Mouse (Mus musculus): Measurements from ENCODE around the gene Ip6k1. TPM values are rescaled to one million over a fixed set of nuclear protein-coding genes. Genes with fewer than 3 reads are reported as not detected.
"Not testable (repeated sequence)": the region's sequence is repeated elsewhere in the genome, so short reads cannot be mapped to it uniquely, and the experiment has no call there.

Gene Ip6k1
- total and polyA plus RNA-seq, 3 experiments = 30.8 to 58.5 (median 55.9) TPM

- ATAC-seq (ENCODE audit: extremely low read depth, insufficient number of reproducible peaks, low FRiP score, poor library complexity, severe bottlenecking) (no peak), DNase-seq (ENCODE audit: low spot score) (no peak)
- Histone ChIP-seq H3K9me3 (replicated peaks) (no peaks in the 10 kb centered on the region), H3K27me3 (ENCODE audit: insufficient read depth, low read length) (peaks cover 39% of the 10 kb centered on the region), H3K4me1 (ENCODE audit: insufficient read depth, low read depth, low read length) (peaks cover 7% of the 10 kb centered on the region; the same call in 1 of the 2 replicates), H3K4me3 (ENCODE audit: low read depth, low read length) (no peak overlapping the region), H3K36me3 (replicated peaks) (no peaks in the 10 kb centered on the region)
- TF ChIP-seq TAL1 (conservative IDR thresholded peaks at IDR 0.05; ENCODE audit: low read depth, low read length) (no peak), GATA2 (IDR thresholded peaks at IDR 0.05; ENCODE audit: borderline replicate concordance, low read depth, low read length) (no peak), GATA1 (IDR thresholded peaks at IDR 0.05; ENCODE audit: borderline replicate concordance, low read length) (no peak), POLR2AphosphoS5 (IDR thresholded peaks at IDR 0.05; ENCODE audit: insufficient replicate concordance, low read depth, low read length) (no peak), CTCF (IDR thresholded peaks at IDR 0.05; ENCODE audit: low read depth, low read length) (no peak)
Measured at GRCm38 (mm10) chr9:107995513-107995912, 6.8 kb upstream of the Ip6k1 start.

- peaks cover 35% of the 10 kb centered on the region for H3K27me3 ChIP-seq (ENCODE audit: insufficient read depth, low read length)
- no peak for DNase-seq (ENCODE audit: low spot score)
- H3K36me3 ChIP-seq (replicated peaks) = no peaks in the 10 kb centered on the region
- TF ChIP-seq CTCF (IDR thresholded peaks at IDR 0.05; ENCODE audit: low read depth, low read length) (no peak), POLR2AphosphoS5 (IDR thresholded peaks at IDR 0.05; ENCODE audit: insufficient replicate concordance, low read depth, low read length) (no peak), GATA1 (IDR thresholded peaks at IDR 0.05; ENCODE audit: borderline replicate concordance, low read length) (no peak), TAL1 (conservative IDR thresholded peaks at IDR 0.05; ENCODE audit: low read depth, low read length) (no peak), GATA2 (IDR thresholded peaks at IDR 0.05; ENCODE audit: borderline replicate concordance, low read depth, low read length) (no peak)
- peaks cover 7% of the 10 kb centered on the region; the same call in 1 of the 2 replicates for H3K4me1 ChIP-seq (ENCODE audit: insufficient read depth, low read depth, low read length)
- H3K4me3 ChIP-seq (ENCODE audit: low read depth, low read length) = no peak within 1 kb of the TSS
- no peak for ATAC-seq (ENCODE audit: extremely low read depth, insufficient number of reproducible peaks, low FRiP score, poor library complexity, severe bottlenecking)
- H3K9me3 ChIP-seq (replicated peaks) = no peaks in the 10 kb centered on the region
Measured at GRCm38 (mm10) chr9:107996049-107996448, 6.3 kb upstream of the Ip6k1 start, which contains the start of gene Gm20662. Gm20662 (plus strand) TSS chr9:107996349.

GRCm38 (mm10) chr9:108002778-108003530, 653 bp downstream of the Ip6k1 start:
- Histone ChIP-seq H3K27me3 (ENCODE audit: insufficient read depth, low read length) (peaks cover 11% of the 10 kb centered on the region), H3K9me3 (replicated peaks) (no peaks in the 10 kb centered on the region), H3K4me3 (ENCODE audit: low read depth, low read length) (peak overlapping the region; percentile 96), H3K36me3 (replicated peaks) (peaks cover 17% of the 10 kb centered on the region), H3K4me1 (ENCODE audit: insufficient read depth, low read depth, low read length) (peaks cover 29% of the 10 kb centered on the region)
- ATAC-seq (ENCODE audit: extremely low read depth, insufficient number of reproducible peaks, low FRiP score, poor library complexity, severe bottlenecking) (no peak), DNase-seq (ENCODE audit: low spot score) (no peak)
- TF ChIP-seq POLR2AphosphoS5 (IDR thresholded peaks at IDR 0.05; ENCODE audit: insufficient replicate concordance, low read depth, low read length) (no peak), GATA1 (IDR thresholded peaks at IDR 0.05; ENCODE audit: borderline replicate concordance, low read length) (no peak)

GRCm38 (mm10) chr9:108003531-108003890, 1.2 kb downstream of the Ip6k1 start:
- Histone ChIP-seq H3K9me3 (replicated peaks) (no peaks in the 10 kb centered on the region), H3K27me3 (ENCODE audit: insufficient read depth, low read length) (peaks cover 10% of the 10 kb centered on the region), H3K4me3 (ENCODE audit: low read depth, low read length) (peak overlapping the region; percentile 96), H3K4me1 (ENCODE audit: insufficient read depth, low read depth, low read length) (peaks cover 32% of the 10 kb centered on the region), H3K36me3 (replicated peaks) (peaks cover 22% of the 10 kb centered on the region)
- DNase-seq (ENCODE audit: low spot score) (no peak), ATAC-seq (ENCODE audit: extremely low read depth, insufficient number of reproducible peaks, low FRiP score, poor library complexity, severe bottlenecking) (no peak)
- TF ChIP-seq CTCF (IDR thresholded peaks at IDR 0.05; ENCODE audit: low read depth, low read length) (no peak), GATA2 (IDR thresholded peaks at IDR 0.05; ENCODE audit: borderline replicate concordance, low read depth, low read length) (no peak), GATA1 (IDR thresholded peaks at IDR 0.05; ENCODE audit: borderline replicate concordance, low read length) (no peak), POLR2AphosphoS5 (IDR thresholded peaks at IDR 0.05; ENCODE audit: insufficient replicate concordance, low read depth, low read length) (no peak), TAL1 (conservative IDR thresholded peaks at IDR 0.05; ENCODE audit: low read depth, low read length) (no peak)

- H3K27me3 ChIP-seq (ENCODE audit: insufficient read depth, low read length) = no peaks in the 10 kb centered on the region
- H3K4me3 ChIP-seq (ENCODE audit: low read depth, low read length) = no peak overlapping the region
- ATAC-seq (ENCODE audit: extremely low read depth, insufficient number of reproducible peaks, low FRiP score, poor library complexity, severe bottlenecking) (no peak), DNase-seq (ENCODE audit: low spot score) (no peak)
- peaks cover 40% of the 10 kb centered on the region for H3K36me3 ChIP-seq (replicated peaks)
- TF ChIP-seq GATA1 (IDR thresholded peaks at IDR 0.05; ENCODE audit: borderline replicate concordance, low read length) (no peak), GATA2 (IDR thresholded peaks at IDR 0.05; ENCODE audit: borderline replicate concordance, low read depth, low read length) (no peak), POLR2AphosphoS5 (IDR thresholded peaks at IDR 0.05; ENCODE audit: insufficient replicate concordance, low read depth, low read length) (no peak), TAL1 (conservative IDR thresholded peaks at IDR 0.05; ENCODE audit: low read depth, low read length) (no peak), CTCF (IDR thresholded peaks at IDR 0.05; ENCODE audit: low read depth, low read length) (no peak)
- H3K9me3 ChIP-seq (replicated peaks) = no peaks in the 10 kb centered on the region
- peaks cover 29% of the 10 kb centered on the region for H3K4me1 ChIP-seq (ENCODE audit: insufficient read depth, low read depth, low read length)
Measured at GRCm38 (mm10) chr9:108008041-108008440, 5.7 kb downstream of the Ip6k1 start.

GRCm38 (mm10) chr9:108010385-108010784, 8.1 kb downstream of the Ip6k1 start:
- DNase-seq (ENCODE audit: low spot score) (no peak), ATAC-seq (ENCODE audit: extremely low read depth, insufficient number of reproducible peaks, low FRiP score, poor library complexity, severe bottlenecking) (no peak)
- Histone ChIP-seq H3K4me3 (ENCODE audit: low read depth, low read length) (no peak overlapping the region), H3K9me3 (replicated peaks) (no peaks in the 10 kb centered on the region), H3K36me3 (replicated peaks) (peaks cover 40% of the 10 kb centered on the region), H3K27me3 (ENCODE audit: insufficient read depth, low read length) (no peaks in the 10 kb centered on the region), H3K4me1 (ENCODE audit: insufficient read depth, low read depth, low read length) (peaks cover 12% of the 10 kb centered on the region; the same call in 1 of the 2 replicates)
- TF ChIP-seq CTCF (IDR thresholded peaks at IDR 0.05; ENCODE audit: low read depth, low read length) = no peak
- TF ChIP-seq GATA2 (IDR thresholded peaks at IDR 0.05; ENCODE audit: borderline replicate concordance, low read depth, low read length) = no peak
- TF ChIP-seq TAL1 (conservative IDR thresholded peaks at IDR 0.05; ENCODE audit: low read depth, low read length) = no peak
- no peak for TF ChIP-seq GATA1 (IDR thresholded peaks at IDR 0.05; ENCODE audit: borderline replicate concordance, low read length)
- no peak for TF ChIP-seq POLR2AphosphoS5 (IDR thresholded peaks at IDR 0.05; ENCODE audit: insufficient replicate concordance, low read depth, low read length)

GRCm38 (mm10) chr9:108013577-108013976, 11.3 kb downstream of the Ip6k1 start:
- H3K4me3 ChIP-seq (ENCODE audit: low read depth, low read length); H3K27me3 ChIP-seq (ENCODE audit: insufficient read depth, low read length); H3K4me1 ChIP-seq (ENCODE audit: insufficient read depth, low read depth, low read length); DNase-seq (ENCODE audit: low spot score); H3K9me3 ChIP-seq (replicated peaks); ATAC-seq (ENCODE audit: extremely low read depth, insufficient number of reproducible peaks, low FRiP score, poor library complexity, severe bottlenecking): not testable (repeated sequence)
- H3K36me3 ChIP-seq (replicated peaks) = peaks cover 47% of the 10 kb centered on the region

Data from G1E (cell line).